Mouse (Mus musculus) limb, embryonic 15.5 days (tissue): ENCODE data around the gene Itga5. TPM values are rescaled to one million over a fixed set of nuclear protein-coding genes. Genes with fewer than 3 reads are reported as not detected.

Source experiments
- ATAC-seq: fragments of 200-750 bp; cut with Nextera tagmentation; 2 replicates; pipeline ENCODE4 v1.8.0; 2017; ENCODE audit warnings: low read depth, moderate TSS enrichment; ENCODE audit not compliant: insufficient number of reproducible peaks, low FRiP score, low TSS enrichment
- H3K27ac ChIP-seq: fragments of 300-500 bp; sonication (generic); 2 replicates; pipeline ENCODE4 v1.5.1; 2015; ENCODE audit warnings: moderate library complexity, mild to moderate bottlenecking, inconsistent platforms
- H3K27me3 ChIP-seq: fragments of 300-500 bp; sonication (generic); 2 replicates; pipeline ENCODE4 v1.6.1; 2015; ENCODE audit warnings: inconsistent platforms
- H3K36me3 ChIP-seq: fragments of 300-500 bp; sonication (generic); 2 replicates; pipeline ENCODE4 v1.6.1; 2015; ENCODE audit warnings: inconsistent platforms
- H3K4me1 ChIP-seq: fragments of 300-500 bp; sonication (generic); 2 replicates; pipeline ENCODE4 v1.6.1; 2015; ENCODE audit warnings: inconsistent platforms
- H3K4me2 ChIP-seq: fragments of 300-500 bp; sonication (generic); 2 replicates; pipeline ENCODE4 v1.6.1; 2015; ENCODE audit warnings: mild to moderate bottlenecking, inconsistent platforms
- H3K4me3 ChIP-seq: fragments of 300-500 bp; sonication (generic); 2 replicates; pipeline ENCODE4 v1.5.1; 2015; ENCODE audit warnings: mild to moderate bottlenecking, inconsistent platforms
- H3K9ac ChIP-seq: fragments of 300-500 bp; sonication (generic); 2 replicates; pipeline ENCODE4 v1.6.1; 2015; ENCODE audit warnings: inconsistent platforms
- H3K9me3 ChIP-seq: fragments of 300-500 bp; sonication (generic); 2 replicates; pipeline ENCODE4 v1.6.1; 2016; ENCODE audit warnings: inconsistent platforms
- WGBS: fragments of 180-500 bp; shearing (Covaris S2); methylation state at CpG from one replicate; pipeline ENCODE4 v1.1.7; 2015; 5-methylcytosine and 5-hydroxymethylcytosine counted together
- polyA plus RNA-seq: library from polyadenylated mRNA; unstranded; fragments of >200 nt; fragmentation: Nextera tagmentation; extraction: Ambion mirVana; gene quantifications from 2 replicates; pipeline ENCODE4 v1.2.1, GENCODE M21; 2015

Itga5 gene
- polyA plus RNA-seq, 1 experiment from 2014 or later: 62.0 TPM

GRCm38 (mm10) chr15:103335488-103336235, 30.9 kb downstream of the Itga5 start:
- Histone ChIP-seq H3K4me3 (no peak overlapping the region), H3K9me3 (no peaks in the 10 kb centered on the region), H3K9ac (no peak overlapping the region), H3K27me3 (peaks cover 24% of the 10 kb centered on the region), H3K4me1 (peaks cover 46% of the 10 kb centered on the region), H3K27ac (0 out of 2 replicates have a peak overlapping the region, but pooled peaks have one; percentile 11), H3K36me3 (no peaks in the 10 kb centered on the region), H3K4me2 (no peak overlapping the region)
- 24% methylated on average over 7 of the region's 7 CpGs for WGBS
- ATAC-seq: no peak

- H3K27me3 ChIP-seq: peaks cover 19% of the 10 kb centered on the region
- no peaks in the 10 kb centered on the region for H3K9me3 ChIP-seq
- H3K36me3 ChIP-seq: no peaks in the 10 kb centered on the region
- no peak overlapping the region for H3K9ac ChIP-seq
- no peak overlapping the region for H3K4me3 ChIP-seq
- ATAC-seq: no peak
- H3K4me1 ChIP-seq: peaks cover 40% of the 10 kb centered on the region
- 50% methylated on average over 3 of the region's 3 CpGs for WGBS
- H3K4me2 ChIP-seq: no peak overlapping the region
- 0 out of 2 replicates have a peak overlapping the region, but pooled peaks have one; percentile 11 for H3K27ac ChIP-seq
Observed at GRCm38 (mm10) chr15:103335040-103335439, 31.5 kb downstream of the Itga5 start.

- ATAC-seq: no peak
- Histone ChIP-seq H3K27ac (no peak overlapping the region; the same call in 1 of the 2 replicates), H3K36me3 (no peaks in the 10 kb centered on the region), H3K9me3 (no peaks in the 10 kb centered on the region), H3K4me3 (no peak overlapping the region), H3K27me3 (peaks cover 15% of the 10 kb centered on the region), H3K9ac (no peak overlapping the region), H3K4me2 (no peak overlapping the region), H3K4me1 (peaks cover 31% of the 10 kb centered on the region)
- 28% methylated on average over 2 of the region's 2 CpGs for WGBS
Observed at GRCm38 (mm10) chr15:103334194-103334593, 32.4 kb downstream of the Itga5 start.

- Histone ChIP-seq H3K9me3 (no peaks in the 10 kb centered on the region), H3K4me2 (no peak overlapping the region), H3K36me3 (no peaks in the 10 kb centered on the region), H3K4me3 (no peak overlapping the region), H3K4me1 (peaks cover 27% of the 10 kb centered on the region), H3K9ac (no peak overlapping the region), H3K27me3 (0 out of 2 replicates have a peak, but pooled peaks cover 12% of the 10 kb centered on the region), H3K27ac (no peak overlapping the region; the same call in 1 of the 2 replicates)
- WGBS: 64% methylated on average over 5 of the region's 5 CpGs
- 0 out of 2 replicates have a peak, but pooled peaks have one; percentile 5 for ATAC-seq
Observed at GRCm38 (mm10) chr15:103333738-103334137, 32.8 kb downstream of the Itga5 start.

GRCm38 (mm10) chr15:103333081-103333615, 33.4 kb downstream of the Itga5 start:
- H3K36me3 ChIP-seq: no peaks in the 10 kb centered on the region
- no peak for ATAC-seq
- H3K4me3 ChIP-seq: no peak overlapping the region
- H3K27ac ChIP-seq: 0 out of 2 replicates have a peak overlapping the region, but pooled peaks have one; percentile 9
- 0 out of 2 replicates have a peak, but pooled peaks cover 7% of the 10 kb centered on the region for H3K27me3 ChIP-seq
- H3K9me3 ChIP-seq: no peaks in the 10 kb centered on the region
- WGBS: 54% methylated on average over 5 of the region's 5 CpGs
- H3K4me2 ChIP-seq: no peak overlapping the region
- H3K4me1 ChIP-seq: peaks cover 27% of the 10 kb centered on the region
- no peak overlapping the region for H3K9ac ChIP-seq

- peak; percentile 89 for ATAC-seq
- peak overlapping the region; percentile 56 for H3K9ac ChIP-seq
- H3K9me3 ChIP-seq: no peaks in the 10 kb centered on the region
- H3K36me3 ChIP-seq: peaks cover 14% of the 10 kb centered on the region; the same call in 1 of the 2 replicates
- peak overlapping the region; percentile 67 for H3K4me3 ChIP-seq
- H3K4me1 ChIP-seq: peaks cover 28% of the 10 kb centered on the region
- peak overlapping the region; percentile 72 for H3K4me2 ChIP-seq
- WGBS: 2% methylated on average over 34 of the region's 40 CpGs
- no peaks in the 10 kb centered on the region for H3K27me3 ChIP-seq
- peak overlapping the region; percentile 62 for H3K27ac ChIP-seq
Observed at GRCm38 (mm10) chr15:103323455-103324247, 42.9 kb downstream of the Itga5 start.

GRCm38 (mm10) chr15:103323070-103323454, 43.5 kb downstream of the Itga5 start:
- peak overlapping the region; percentile 62 for H3K27ac ChIP-seq
- H3K36me3 ChIP-seq: peaks cover 16% of the 10 kb centered on the region; the same call in 1 of the 2 replicates
- peak; percentile 66 for ATAC-seq
- H3K4me2 ChIP-seq: peak overlapping the region; percentile 72
- H3K27me3 ChIP-seq: no peaks in the 10 kb centered on the region
- H3K4me3 ChIP-seq: peak overlapping the region; percentile 67
- no peaks in the 10 kb centered on the region for H3K9me3 ChIP-seq
- 2% methylated on average over 16 of the region's 26 CpGs for WGBS
- peak overlapping the region; percentile 56 for H3K9ac ChIP-seq
- H3K4me1 ChIP-seq: peaks cover 33% of the 10 kb centered on the region

GRCm38 (mm10) chr15:103322396-103322795, 44.2 kb downstream of the Itga5 start:
- Histone ChIP-seq H3K9ac (peak overlapping the region; percentile 56; the same call in 1 of the 2 replicates), H3K4me3 (peak overlapping the region; percentile 67), H3K4me1 (peaks cover 33% of the 10 kb centered on the region), H3K36me3 (peaks cover 20% of the 10 kb centered on the region; the same call in 1 of the 2 replicates), H3K27me3 (no peaks in the 10 kb centered on the region), H3K4me2 (peak overlapping the region; percentile 72), H3K27ac (no peak overlapping the region), H3K9me3 (no peaks in the 10 kb centered on the region)
- ATAC-seq: no peak
- WGBS: 40% methylated on average over 4 of the region's 4 CpGs

- no peak for ATAC-seq
- Histone ChIP-seq H3K27me3 (no peaks in the 10 kb centered on the region), H3K9ac (no peak overlapping the region), H3K4me2 (no peak overlapping the region), H3K4me3 (no peak overlapping the region), H3K27ac (no peak overlapping the region), H3K36me3 (peaks cover 32% of the 10 kb centered on the region; the same call in 1 of the 2 replicates), H3K9me3 (no peaks in the 10 kb centered on the region), H3K4me1 (peaks cover 40% of the 10 kb centered on the region)
- 46% methylated on average over 1 of the region's 1 CpGs for WGBS
Observed at GRCm38 (mm10) chr15:103321076-103321475, 45.5 kb downstream of the Itga5 start.

GRCm38 (mm10) chr15:103318201-103318816, 48.3 kb downstream of the Itga5 start:
- Histone ChIP-seq H3K4me1 (peaks cover 62% of the 10 kb centered on the region), H3K4me2 (no peak overlapping the region), H3K9ac (no peak overlapping the region), H3K4me3 (no peak overlapping the region), H3K27ac (peak overlapping the region; percentile 17), H3K27me3 (no peaks in the 10 kb centered on the region), H3K9me3 (no peaks in the 10 kb centered on the region), H3K36me3 (peaks cover 36% of the 10 kb centered on the region; the same call in 1 of the 2 replicates)
- WGBS: 56% methylated on average over 3 of the region's 3 CpGs
- ATAC-seq: no peak

GRCm38 (mm10) chr15:103317731-103318130, 48.8 kb downstream of the Itga5 start:
- WGBS: 83% methylated on average over 8 of the region's 8 CpGs
- Histone ChIP-seq H3K9ac (no peak overlapping the region), H3K4me2 (no peak overlapping the region), H3K4me3 (no peak overlapping the region), H3K4me1 (peaks cover 62% of the 10 kb centered on the region), H3K9me3 (no peaks in the 10 kb centered on the region), H3K27me3 (no peaks in the 10 kb centered on the region), H3K27ac (peak overlapping the region; percentile 17), H3K36me3 (peaks cover 36% of the 10 kb centered on the region; the same call in 1 of the 2 replicates)
- ATAC-seq: no peak
